Mouse (Mus musculus) left cerebral cortex, postnatal 25 days (tissue): ENCODE results near the gene Acox2. TPM values are rescaled to one million over a fixed set of nuclear protein-coding genes. Genes with fewer than 3 reads are reported as not detected.

Source experiments
- DNase-seq, 2 experiments: peaks; one replicate each; pipeline ENCODE4 v3.0.0; 2022; ENCODE audit warnings: low spot score in 2 of 2, mixed read lengths in 1 of 2
- intact Hi-C: fragments of 180-260 bp; cut with DNase I; formaldehyde crosslinking; loops from one replicate; pipeline ENCODE4 v1.15.1; 2025
- total RNA-seq, 2 experiments: library from RNA; stranded (reverse); gene quantifications; 2 replicates each; pipeline ENCODE4 v1.2.3; 2021

Acox2 gene
- total RNA-seq, 2 experiments from 2014 or later = not detected

DNA sequence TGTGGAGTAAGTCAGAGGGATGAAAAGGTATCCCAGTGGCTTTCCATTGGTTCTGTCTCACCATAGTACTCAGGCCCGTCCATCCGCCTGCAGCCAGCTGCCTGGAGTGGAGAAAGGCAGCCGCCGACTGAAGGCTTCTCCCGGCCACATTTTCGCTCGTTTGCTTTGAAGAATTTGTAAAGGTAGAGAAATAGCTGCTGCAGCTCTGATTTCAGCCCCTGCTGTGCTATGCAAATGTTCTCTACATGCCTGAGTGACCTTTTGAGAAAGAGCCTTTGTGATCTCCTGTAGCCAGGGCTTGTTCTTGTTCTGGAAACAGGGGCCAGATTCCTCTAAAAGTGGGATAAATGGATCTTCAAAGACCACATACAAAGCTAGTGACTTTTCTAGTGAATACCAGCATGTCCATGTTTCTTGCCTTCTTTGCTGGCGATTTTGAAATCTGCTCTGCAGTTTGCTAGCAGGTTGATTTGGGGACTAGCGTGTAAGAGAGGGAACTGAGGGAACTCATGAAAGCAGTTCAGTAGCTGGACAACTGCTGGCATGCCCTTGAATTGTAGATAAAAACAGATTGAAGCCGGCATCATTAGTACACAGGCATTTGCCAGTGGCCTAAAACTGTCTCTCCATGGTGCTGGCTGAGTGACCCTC lies 40.3 kb downstream of the Acox2 start:
- intact Hi-C loops = no loop called here
- DNase-seq = no peak

DNA sequence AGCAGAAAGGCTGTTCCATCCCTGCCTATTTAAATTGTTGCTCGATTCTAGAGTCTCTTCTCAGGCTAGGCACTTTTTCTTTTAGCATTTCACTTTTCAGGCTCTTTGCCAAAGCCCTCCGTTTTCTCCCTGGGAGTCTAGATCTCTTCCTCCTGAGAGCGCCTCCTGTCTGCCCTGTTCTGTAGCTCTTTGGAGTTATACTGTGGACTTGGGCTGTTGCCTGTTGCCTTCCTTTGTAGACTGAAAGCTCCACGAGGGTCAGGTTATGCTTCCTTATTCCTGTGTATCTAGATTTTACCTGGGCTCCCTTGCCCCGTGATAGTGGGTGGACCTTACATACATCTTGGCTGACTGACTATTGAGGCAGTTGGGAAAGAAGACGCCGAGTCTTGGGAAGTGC lies 40.9 kb downstream of the Acox2 start:
- no peak for DNase-seq
- intact Hi-C loops = no loop called here

DNA sequence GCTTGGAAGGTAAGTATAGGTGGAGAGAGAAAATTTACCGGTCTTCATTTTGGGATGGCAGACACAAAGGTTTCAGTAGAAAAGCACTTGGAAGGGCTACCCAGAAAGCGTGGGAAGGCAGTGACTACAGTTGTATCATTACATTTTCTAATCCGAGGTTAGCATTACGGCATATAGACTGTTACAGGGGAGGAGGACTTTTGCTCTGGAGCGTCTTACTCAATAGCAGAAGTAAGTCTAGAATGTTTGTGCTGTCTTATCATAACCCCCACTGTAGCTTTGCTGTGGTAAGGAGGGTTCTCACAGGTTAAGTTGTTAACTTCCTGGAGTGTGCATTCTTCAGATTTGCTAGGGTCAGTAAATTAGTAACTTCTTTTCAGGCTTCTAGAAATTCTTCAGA lies 43.1 kb downstream of the Acox2 start:
- no peak for DNase-seq
- intact Hi-C loops = no loop called here

DNA sequence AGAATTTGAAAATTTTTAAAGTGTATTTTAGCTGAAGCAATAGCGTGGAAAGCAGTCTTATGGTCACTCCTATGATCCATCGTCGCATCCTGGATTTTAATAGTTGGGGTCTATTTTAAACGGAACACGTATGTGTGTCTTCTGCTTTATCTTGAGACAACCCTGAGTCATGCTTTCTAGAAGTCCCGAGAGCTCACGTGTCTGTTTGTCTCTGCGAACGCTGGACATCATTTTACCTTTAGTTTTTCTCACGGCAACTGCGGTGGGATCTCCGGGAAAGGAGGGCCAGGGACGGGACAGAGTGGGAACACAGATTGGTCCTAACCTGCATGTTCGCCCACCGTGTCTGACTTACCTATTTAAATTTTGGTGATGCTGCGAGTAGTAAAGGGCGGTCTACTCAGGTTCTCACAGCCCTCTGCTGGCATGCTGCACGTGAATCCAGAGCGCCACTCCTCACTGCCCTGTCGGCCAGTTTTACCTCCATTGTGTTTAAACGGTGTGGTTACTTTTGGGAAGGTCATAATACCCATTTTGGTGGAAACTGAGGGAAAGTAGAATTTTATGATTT lies 43.9 kb downstream of the Acox2 start:
- DNase-seq = peak; percentile 17 to 55
- intact Hi-C loops = no loop called here

DNA sequence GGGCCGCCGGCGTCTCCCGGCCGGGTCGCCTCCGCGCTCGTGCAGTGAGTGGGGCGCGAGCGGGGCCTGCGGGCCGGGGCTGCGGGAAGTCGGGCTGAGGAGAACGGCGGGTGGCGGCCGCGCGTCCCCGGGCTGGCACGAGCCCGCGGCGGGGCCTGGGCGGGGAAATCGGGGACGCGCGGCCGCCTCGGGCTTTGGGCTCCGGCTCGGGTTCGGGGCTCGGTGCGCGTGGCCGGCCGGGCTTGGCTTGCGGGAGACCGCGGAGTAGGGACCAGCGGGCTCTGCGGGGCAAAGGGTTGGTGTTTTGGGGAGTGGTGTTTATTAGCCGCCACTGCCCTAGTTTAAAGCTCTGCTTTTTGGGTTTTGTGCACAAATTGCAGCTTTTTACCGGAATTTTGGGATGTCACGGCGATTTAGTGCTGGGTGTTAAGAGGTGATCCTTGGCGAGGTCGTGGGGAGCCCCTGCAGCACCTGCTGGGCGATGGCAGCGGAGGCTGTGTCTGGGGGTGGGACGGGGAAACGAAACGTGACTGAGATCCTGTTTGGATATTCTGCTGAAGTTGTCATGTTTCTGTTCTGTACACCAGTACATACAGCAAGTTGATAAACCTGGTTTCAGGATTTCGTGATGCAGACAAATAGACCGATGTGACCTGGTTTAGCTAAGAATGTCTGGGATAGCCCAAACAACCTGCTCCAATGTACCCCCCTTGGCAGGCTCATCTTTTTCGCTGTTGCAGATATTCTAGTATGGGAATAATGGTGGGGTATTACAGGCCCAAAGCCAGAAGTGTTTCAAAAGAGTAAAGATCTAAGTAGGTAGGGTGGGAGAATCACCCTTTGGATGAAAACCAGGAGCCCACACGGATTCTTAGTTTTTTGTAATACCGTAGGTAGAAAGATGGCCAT lies 44.6 kb downstream of the Acox2 start:
- intact Hi-C loops = loop anchor here (1.0 to 5.0 kb wide), 2 partner anchors 42 to 117 kb away; partner anchors contain the start of gene Pxk
- DNase-seq = peak; percentile 71 to 78

DNA sequence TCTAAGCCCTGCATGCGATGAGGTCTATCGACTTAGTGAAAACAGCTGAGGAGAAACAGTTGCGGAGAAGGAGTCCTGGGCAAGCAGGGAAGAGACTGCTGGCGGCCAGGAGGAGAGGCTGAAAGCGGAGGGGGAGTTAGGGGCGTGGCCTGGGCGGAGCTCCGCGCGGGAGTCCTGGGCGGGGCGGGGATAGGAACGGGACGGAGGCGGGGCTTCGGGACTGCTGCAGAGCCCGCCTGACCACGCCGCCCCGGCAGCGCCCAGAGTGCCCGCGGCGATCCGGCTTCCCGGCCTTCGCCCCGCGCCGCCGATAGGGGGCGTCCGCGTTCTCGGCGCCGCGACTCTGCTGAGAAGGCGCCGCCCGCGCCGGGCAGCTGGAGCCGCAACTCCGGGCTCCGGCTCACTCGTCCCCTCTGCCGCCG lies 45.3 kb downstream of the Acox2 start, which contains the start of gene Kctd6:
Kctd6 (plus strand) TSS at position 338 of the 422 bp plus-strand sequence.
- DNase-seq = peak; percentile 98
- intact Hi-C loops = loop anchor here (1.0 to 5.0 kb wide), 2 partner anchors 42 to 117 kb away; partner anchors contain the start of gene Pxk

DNA sequence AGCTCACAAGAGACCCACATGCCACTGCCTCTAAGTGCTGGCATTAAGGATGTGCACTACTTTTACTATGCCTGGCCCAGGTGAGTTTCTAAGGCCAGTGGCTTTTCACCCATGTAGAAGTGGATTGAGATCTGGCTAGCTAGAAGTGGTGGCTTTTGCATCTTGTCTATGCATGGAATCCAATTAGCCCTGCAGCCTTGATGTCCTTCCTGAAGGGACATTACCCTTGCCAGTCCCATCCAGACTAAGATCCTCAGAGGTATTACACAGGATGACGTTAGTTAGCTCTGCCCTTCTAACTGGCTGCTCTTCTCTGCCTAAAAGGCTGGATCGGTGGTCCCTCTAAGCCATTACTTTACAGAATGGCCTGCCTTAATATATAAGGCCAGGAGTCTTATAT lies 46.2 kb downstream of the Acox2 start:
- intact Hi-C loops = loop anchor here (5.0 kb wide), 1 partner anchor 116 kb away; the partner anchor contains the start of gene Pxk
- no peak for DNase-seq

DNA sequence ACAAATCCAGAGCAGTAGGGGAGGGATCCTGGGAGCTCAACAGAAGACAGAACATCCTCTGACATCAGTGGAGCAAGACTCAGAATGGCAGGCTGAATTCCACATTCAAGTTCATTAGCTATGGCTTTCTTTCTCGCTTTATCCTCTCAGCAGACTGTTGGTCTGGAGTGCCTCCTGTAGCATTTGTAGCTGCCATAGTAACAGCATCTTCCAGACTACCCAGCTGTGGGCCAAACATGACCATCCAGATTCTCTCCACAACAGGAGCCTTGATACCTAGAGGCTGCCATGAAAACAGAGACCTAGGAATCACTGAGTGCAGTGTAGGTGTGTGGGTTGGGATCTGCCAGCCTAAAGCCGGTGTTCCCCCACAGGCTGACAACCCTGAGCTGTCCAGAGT lies 49.3 kb downstream of the Acox2 start:
- intact Hi-C loops = loop anchor here (1.0 to 5.0 kb wide), 2 partner anchors 24 to 113 kb away; partner anchors contain the start of gene Pxk
- DNase-seq = no peak

DNA sequence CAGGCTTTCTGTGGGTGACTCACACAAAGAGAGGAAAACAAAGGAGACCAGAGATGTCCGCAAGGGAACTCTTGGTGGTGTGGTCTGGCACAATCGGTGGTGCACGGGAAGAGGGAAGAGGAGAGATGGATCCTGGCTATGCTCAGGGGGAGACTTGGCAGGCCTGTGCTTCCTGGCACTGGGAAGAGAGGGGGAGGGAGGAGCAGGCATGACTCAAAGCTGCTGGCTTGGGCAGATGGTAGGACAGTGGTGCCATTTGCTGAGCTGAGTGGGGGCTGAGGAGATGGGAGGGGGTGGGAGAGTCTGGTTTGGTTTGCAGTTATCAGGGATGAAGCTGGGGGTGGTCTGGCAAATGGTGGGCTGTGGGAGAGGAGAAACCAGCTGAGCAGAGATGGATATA lies 50.3 kb downstream of the Acox2 start:
- intact Hi-C loops = loop anchor here (1.0 kb wide), 1 partner anchor 23 kb away; no protein-coding TSS in a partner anchor

DNA sequence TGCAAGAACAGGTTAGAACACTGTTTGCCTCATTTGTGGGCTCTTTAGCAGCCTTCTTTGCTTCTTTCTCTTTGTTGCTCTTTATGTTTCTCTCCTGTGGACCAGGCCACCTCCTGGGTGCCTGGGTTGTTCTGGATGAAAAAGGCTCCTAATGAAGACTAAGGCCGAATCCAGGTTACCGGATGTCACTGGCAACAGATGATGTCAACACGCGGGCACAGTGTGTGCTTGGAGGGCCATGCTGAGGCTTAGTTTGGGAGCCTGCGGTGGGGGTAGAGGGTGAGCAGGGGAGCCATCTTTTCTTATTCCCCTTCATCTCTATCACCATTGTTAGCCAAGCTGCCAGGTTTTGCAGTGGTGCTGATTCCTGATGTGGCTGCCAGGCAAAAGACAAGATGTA lies 51.6 kb downstream of the Acox2 start:
- intact Hi-C loops = no loop called here
- DNase-seq = no peak

More for the DNA sequence above, 50.3 kb downstream of the Acox2 start:
- peak; percentile 72 to 95 for DNase-seq

DNA sequence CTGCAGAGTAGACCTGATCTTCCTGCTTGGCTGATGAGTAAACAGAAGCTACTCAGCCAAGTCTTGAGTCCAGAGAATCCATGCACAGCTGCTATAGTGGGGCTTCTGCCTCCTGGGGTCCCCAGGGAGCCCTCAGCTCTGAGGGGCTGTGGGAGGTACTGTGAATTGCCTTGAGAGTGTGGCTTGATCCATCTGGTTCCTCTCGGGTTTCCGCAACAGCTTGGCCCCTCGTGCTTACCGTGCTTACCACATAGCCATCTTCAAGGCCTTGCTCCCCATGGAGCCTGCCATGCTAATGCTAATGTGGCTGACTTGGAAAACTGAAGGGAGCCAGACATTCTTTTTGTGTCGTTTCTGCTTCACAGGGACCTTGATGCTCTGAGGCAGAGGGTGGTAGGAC lies 52.0 kb downstream of the Acox2 start:
- intact Hi-C loops = no loop called here
- DNase-seq = no peak

DNA sequence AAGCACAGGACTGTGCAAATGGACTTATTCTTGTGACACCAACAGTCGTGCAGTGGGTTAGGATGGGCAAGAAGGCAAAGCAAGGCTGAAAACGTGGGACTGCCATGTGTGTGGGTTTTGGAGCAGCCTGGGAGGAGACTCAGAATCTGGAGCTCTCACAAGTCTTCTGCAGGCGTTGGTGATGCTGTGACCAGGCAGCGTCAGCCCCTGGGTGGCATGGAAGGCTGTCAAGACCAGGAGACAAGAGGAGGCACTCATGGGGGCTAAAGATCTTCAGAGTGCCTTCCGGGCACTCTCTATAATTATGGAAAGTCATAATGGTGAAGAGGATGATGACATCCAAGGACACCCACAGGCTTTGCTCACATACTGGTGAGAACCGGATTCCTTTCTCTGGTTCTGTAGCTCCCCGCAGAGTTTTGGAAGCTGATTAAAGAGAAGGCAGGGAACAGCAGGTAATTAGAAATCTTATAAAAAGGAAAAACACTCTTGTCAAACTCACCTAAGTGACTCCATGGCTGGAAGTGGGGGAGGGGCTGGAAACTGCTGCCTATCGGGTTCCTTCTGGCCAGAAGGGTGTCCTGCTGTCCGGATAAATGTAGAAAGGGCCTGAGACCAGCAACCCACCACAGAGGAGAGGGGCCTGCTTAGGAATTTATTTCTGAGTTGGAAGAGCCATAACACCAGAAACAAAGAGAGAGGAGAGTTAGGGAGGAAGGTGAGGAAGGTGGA lies 52.8 kb downstream of the Acox2 start:
- intact Hi-C loops = no loop called here
- DNase-seq = peak in 1 of 2 experiments; percentile 72

DNA sequence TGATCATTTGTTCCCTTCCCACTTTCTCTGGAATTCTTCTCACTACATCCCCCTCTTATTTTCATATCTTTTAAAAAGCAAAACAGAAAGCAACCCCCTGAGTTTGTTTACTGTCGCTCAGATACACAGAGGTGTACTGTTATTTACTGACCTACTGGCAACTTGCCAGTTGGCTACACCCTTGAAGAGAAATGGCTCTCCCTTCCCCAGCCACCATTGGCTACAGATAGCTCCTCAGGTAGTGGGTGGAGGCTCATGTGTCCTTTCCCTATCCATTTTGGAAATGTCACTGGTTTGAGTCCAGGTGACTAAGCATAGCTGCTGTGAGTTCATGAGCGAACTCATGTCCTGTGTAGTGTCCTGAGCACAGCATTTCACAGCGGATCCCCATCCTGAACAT lies 57.4 kb downstream of the Acox2 start:
- no peak for DNase-seq
- intact Hi-C loops = no loop called here

DNA sequence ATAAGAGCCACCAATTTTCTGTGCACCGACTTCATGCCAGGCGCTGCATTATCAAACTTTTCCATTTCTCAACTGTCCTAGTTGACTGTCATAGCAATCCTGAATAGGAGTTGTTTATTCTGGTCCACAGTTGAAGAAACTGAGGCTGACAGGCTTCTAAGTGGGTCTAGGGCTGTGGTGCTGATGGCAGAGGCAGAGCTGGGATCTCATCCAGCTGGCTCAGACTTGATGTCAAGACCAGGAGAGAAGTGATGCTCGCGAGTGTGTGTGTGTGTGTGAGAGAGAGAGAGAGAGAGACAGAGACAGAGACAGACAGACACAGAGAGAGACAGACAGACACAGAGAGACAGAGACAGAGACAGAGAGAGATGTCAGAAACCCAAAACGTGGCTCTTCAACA lies 58.4 kb downstream of the Acox2 start:
- no peak for DNase-seq
- intact Hi-C loops = no loop called here

DNA sequence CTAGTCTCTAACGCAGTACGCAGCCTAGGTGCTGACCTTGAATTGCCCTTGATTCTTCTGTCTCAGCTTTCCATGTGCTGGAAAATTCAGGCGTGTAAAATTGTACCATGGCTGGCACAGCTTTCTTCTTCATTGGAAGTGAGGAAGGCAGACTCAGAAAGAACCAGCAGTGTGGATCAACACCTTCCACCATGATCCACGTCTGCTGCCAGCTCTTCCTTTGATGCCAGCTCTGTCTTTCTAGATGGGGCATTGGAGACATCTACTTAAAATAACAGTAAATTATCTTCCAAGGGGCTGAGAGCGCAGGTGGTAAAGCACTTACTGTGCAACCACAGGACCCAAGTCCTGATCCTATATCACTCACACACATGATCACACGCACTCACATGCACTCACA lies 66.4 kb downstream of the Acox2 start:
- no peak for DNase-seq
- intact Hi-C loops = no loop called here

DNA sequence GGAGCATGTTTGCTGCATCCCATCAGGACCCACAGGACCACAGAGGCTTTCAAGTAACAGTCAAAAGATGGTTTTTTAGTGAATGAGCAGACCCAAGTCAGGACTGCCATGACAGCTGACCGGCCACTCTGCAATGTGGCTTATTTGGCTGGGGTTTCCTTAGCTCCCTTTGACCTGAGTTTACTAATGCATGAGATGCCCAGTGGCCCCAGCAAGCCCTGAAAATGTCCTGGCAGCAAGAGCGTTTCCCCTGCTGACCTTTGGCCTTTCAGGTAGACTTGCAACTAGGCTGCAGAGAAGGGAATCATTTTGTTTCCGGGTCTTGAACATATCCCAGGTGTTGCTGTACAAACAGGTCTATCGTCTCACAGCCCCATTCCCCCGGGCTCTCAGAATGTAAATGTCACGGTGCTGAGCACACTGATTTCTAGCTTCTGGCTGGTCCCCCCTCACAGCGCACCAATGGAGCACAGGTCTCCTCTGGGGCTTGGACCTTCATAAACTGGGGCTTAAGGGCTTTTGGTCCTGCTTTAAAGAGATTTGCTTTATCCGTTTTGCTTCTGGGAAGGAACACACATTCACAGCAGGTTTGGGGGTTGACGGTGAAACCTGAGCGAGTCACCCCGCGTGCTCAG lies 67.7 kb downstream of the Acox2 start:
- no peak for DNase-seq
- intact Hi-C loops = no loop called here

DNA sequence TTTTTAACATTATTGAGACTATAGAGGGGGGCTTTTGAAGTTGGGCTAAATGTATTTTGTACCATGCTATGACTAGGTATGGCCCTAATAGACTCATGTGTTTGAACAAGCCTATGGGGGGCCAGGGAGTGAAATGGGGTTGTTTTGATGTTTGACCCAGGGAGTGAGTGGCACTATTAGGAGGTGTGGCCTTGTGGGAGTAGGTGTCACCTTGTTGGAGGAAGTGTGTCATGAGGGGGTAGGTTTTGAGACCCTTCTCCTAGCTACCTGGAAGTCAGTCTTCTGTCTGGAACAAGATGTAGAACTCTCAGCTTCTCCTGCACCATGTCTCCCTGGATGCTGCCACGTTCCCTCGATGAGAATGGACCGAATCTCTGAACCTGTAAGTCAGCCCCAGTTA lies 68.6 kb downstream of the Acox2 start:
- intact Hi-C loops = no loop called here
- no peak for DNase-seq

DNA sequence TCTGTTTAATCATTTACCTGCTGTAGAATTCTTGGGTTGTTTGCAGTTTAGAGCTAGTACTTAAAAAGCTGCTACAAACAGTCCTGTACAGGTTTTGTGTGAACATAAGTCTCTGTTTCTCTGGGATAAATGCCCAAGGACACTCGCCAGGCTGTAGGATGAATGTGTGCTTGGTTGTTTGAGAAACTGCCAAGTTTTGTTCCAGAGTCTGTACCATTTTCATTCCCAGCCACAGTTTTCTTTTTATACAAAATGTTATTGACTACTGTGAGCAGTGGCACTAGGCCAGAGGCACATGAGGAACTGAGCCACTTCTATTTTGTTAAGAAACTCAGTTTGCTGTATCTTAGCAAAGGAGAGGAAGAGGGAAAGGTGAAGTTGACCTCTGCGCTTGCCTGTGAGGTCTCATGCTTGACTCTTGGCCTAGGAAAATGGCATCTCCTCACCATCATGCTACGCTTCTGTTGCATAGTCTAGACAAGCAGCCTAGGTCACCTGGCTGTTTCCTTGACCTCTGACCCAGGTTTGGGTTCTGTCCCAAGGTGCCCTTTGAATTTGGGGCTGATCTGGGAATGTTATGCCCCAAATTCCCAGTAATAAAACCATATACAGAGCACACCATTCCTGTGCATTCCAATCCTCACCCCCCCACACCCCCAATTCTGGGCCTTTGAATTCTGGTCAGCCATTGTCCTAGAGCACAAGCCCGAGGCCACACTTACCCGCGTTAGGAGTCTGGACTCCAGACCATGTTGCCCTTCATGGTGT lies 72.7 kb downstream of the Acox2 start:
- peak; percentile 75 to 96 for DNase-seq
- intact Hi-C loops = loop anchor here (1.0 kb wide), 1 partner anchor 23 kb away; no protein-coding TSS in a partner anchor
